9 mouse cellular contexts compared by ENCODE assay signal in genomic region chr4:130797201-130798051, GRCm38 (mm10). TPM values are rescaled to one million over a fixed set of nuclear protein-coding genes. Genes with fewer than 3 reads are reported as not detected.
A peak's percentile ranks its signal among the peaks of the same experiment; 100 is the strongest.
DNase-seq lines count a peak whose midpoint lies in the region; ATAC-seq and TF ChIP-seq lines count a peak whose summit lies in the region.
"Had no signal": no experiment of that assay in that cellular context is flagged by ENCODE, and none has a peak within 500 bp of the region (broad histone marks: within the 10 kb centered on the region; RNA-seq: fewer than 3 reads in every experiment).

No protein-coding gene starts in this region.

- intact Hi-C loops in left cerebral cortex, postnatal 14 days (cut with DNase I) = loop anchor here (10.0 kb wide), 1 partner anchor 1037 kb away; the partner anchor contains the start of gene Ptpru

- no peak overlapping the region; the same call in 1 of the 2 replicates for H3K4me3 ChIP-seq in layer of hippocampus, adult 2 months
- no peak overlapping the region for H3K4me3 ChIP-seq in heart, embryonic 15.5 days
- H3K4me3 ChIP-seq in midbrain, embryonic 14.5 days (replicated peaks; ENCODE audit: low read depth, low read length) = no peak overlapping the region
- H3K4me3 ChIP-seq: erythroblast, embryonic 14.5 days had no signal

- no peak overlapping the region for H3K9ac ChIP-seq in heart, embryonic 15.5 days
- H3K9ac ChIP-seq in midbrain, embryonic 14.5 days (replicated peaks; ENCODE audit: low read length) = peak overlapping the region; percentile 34

- H3K4me1 ChIP-seq in heart, embryonic 15.5 days (replicated peaks) = peaks cover 78% of the 10 kb centered on the region
- peaks cover 42% of the 10 kb centered on the region for H3K4me1 ChIP-seq in midbrain, embryonic 14.5 days (ENCODE audit: control insufficient read depth, insufficient read depth, low read length)

- H3K27me3 ChIP-seq in heart, embryonic 15.5 days = no peaks in the 10 kb centered on the region
- H3K27me3 ChIP-seq in midbrain, embryonic 14.5 days (ENCODE audit: control insufficient read depth, insufficient read depth, low read length) = no peaks in the 10 kb centered on the region

- no peaks in the 10 kb centered on the region for H3K36me3 ChIP-seq in heart, embryonic 15.5 days
- no peaks in the 10 kb centered on the region for H3K36me3 ChIP-seq in midbrain, embryonic 14.5 days (ENCODE audit: control insufficient read depth, insufficient read depth, low read length)

- 35% methylated on average over 15 of the region's 15 CpGs for whole genome bisulfite sequencing in heart, embryonic 15.5 days
- 48% methylated on average over 15 of the region's 15 CpGs for WGBS in midbrain, embryonic 14.5 days

- ATAC-seq in heart, embryonic 15.5 days (replicated peaks; ENCODE audit: insufficient number of reproducible peaks, insufficient read depth, low FRiP score, low read depth) = peak; percentile 47; the same call in 1 of the 2 replicates
- no peak for ATAC-seq in midbrain, embryonic 14.5 days (ENCODE audit: low FRiP score, low TSS enrichment)

- no peak for TF ChIP-seq CTCF in layer of hippocampus, adult 2 months (conservative IDR thresholded peaks at IDR 0.05)

- H3K9me3 ChIP-seq in heart, embryonic 15.5 days (replicated peaks) = no peaks in the 10 kb centered on the region
- no peaks in the 10 kb centered on the region for H3K9me3 ChIP-seq in midbrain, embryonic 14.5 days (ENCODE audit: control insufficient read depth, low read length)

- H3K4me2 ChIP-seq in heart, embryonic 15.5 days = peak overlapping the region; percentile 43
- H3K4me2 ChIP-seq in midbrain, embryonic 14.5 days (ENCODE audit: low read length) = no peak overlapping the region

- DNase-seq in layer of hippocampus, adult 2 months (ENCODE audit: low spot score in 2 of 2) = no peak
- DNase-seq in layer of hippocampus, postnatal 10 days (ENCODE audit: low spot score in 2 of 2) = no peak
- DNase-seq in kidney, postnatal 14 days = peak; percentile 66
- no peak for DNase-seq in midbrain, embryonic 14.5 days
- DNase-seq in thymus, postnatal 25 days = no peak
- no peak for DNase-seq in frontal cortex, postnatal 25 days (ENCODE audit: low spot score in 2 of 2)
- no peak for DNase-seq in left cerebral cortex, postnatal 14 days (ENCODE audit: low spot score in 2 of 2)

- peak overlapping the region; percentile 71; the same call in 1 of the 2 replicates for H3K27ac ChIP-seq in layer of hippocampus, adult 2 months
- peak overlapping the region; percentile 75 for H3K27ac ChIP-seq in heart, embryonic 15.5 days
- H3K27ac ChIP-seq in midbrain, embryonic 14.5 days (replicated peaks; ENCODE audit: low read depth, low read length) = no peak overlapping the region

RNA-seq across cellular contexts. Expression of gene Sdc3, which starts 5.1 kb away (rescaled TPM):
- 100 to 1,000 TPM; 130 to 140 TPM for total RNA-seq in layer of hippocampus, adult 2 months (2021)
- 100 to 1,000 TPM; 368 to 378 TPM for total RNA-seq in layer of hippocampus, postnatal 10 days (2021)
- polyA plus RNA-seq in heart, embryonic 15.5 days (2015; fragmentation: Nextera tagmentation; extraction: Ambion mirVana) = 18.4 and 28.4 TPM in 2 replicates
- 95.3 and 95.7 TPM in 2 replicates for polyA plus RNA-seq in midbrain, embryonic 14.5 days (2014; fragmentation: Nextera tagmentation; extraction: Ambion mirVana)
- 100 to 1,000 TPM; 246 to 250 TPM for total RNA-seq in left cerebral cortex, postnatal 14 days (2021)
